Mouse (Mus musculus): ENCODE data around the gene Prdm16.

Prdm16 gene

GRCm38 (mm10) chr4:154334699-154335402, 301.8 kb downstream of the Prdm16 start:
- no peak for DNase-seq (ENCODE audit: low spot score in 2 of 2)

DNA sequence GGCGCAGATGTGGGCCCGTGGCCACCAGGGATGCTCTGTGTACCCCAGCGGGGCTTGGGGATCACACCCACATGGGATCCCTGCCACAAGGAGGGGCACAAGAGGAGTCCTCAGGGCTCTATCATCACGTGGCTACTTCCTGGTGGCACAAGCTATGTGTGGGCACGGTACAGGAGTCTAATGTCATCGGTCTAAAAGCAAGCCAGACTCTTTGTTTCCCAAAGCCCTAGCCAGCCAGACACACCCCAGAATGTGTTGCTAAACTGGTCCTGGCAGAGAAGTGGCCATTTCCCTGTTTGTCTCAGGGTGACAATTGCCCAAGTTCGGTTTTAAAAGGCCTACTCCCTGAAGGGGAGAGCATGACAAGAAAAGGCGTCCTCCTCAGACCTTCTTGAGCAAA, 303.4 kb downstream of the Prdm16 start:
- DNase-seq (ENCODE audit: low spot score in 2 of 2): no peak

GRCm38 (mm10) chr4:154331271-154331670, 305.4 kb downstream of the Prdm16 start:
- no peak for DNase-seq (ENCODE audit: low spot score in 2 of 2)

GRCm38 (mm10) chr4:154330001-154330400, 306.7 kb downstream of the Prdm16 start:
- no peak for DNase-seq (ENCODE audit: low spot score in 2 of 2)

DNA sequence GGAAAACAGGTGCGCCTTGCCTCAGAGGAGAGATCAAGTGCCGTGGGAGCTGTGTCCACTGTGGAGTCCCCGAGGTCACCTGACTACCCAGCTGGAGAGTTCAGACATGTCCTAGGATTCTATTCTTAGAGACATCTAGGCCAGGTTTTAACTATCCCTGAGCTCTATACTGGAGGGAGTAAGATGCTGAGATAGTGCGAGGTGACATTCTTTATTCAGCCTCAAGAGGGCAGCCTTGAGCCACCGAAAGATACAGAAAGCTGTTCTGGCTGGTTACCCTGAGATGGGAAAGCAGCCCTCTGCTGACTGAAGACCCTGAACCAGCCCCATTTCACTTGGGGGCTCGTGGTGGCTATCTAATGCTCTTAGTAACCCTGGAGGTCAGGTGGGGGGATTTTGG, 307.8 kb downstream of the Prdm16 start:
- peak; percentile 25 to 87 for DNase-seq (ENCODE audit: low spot score in 2 of 2)

DNA sequence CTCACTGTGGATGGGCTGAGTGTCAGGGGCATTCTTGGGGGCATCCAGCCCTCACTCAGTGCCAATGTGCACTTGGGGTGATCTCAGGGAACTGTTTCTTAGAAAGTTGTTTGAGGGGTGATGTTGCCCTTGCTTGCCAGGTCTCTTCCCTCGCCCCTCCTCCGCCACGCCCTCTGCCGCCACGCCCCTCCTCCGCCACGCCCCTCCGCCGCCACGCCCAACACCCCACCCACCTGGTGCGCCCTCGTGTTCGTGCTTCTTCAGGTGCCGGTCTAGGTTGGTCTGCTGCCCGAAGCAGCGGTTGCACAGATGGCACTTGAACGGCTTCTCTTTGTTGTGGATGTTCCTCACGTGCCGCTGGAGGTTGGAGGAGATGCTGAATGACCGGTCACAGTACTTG, 308.2 kb downstream of the Prdm16 start:
- DNase-seq (ENCODE audit: low spot score in 2 of 2): no peak

GRCm38 (mm10) chr4:154325410-154325809, 311.3 kb downstream of the Prdm16 start:
- no peak for DNase-seq (ENCODE audit: low spot score in 2 of 2)

- no peak for DNase-seq (ENCODE audit: low spot score in 2 of 2)
These were observed 323.1 kb downstream of the Prdm16 start for GRCm38 (mm10) chr4:154313622-154313967.

DNA sequence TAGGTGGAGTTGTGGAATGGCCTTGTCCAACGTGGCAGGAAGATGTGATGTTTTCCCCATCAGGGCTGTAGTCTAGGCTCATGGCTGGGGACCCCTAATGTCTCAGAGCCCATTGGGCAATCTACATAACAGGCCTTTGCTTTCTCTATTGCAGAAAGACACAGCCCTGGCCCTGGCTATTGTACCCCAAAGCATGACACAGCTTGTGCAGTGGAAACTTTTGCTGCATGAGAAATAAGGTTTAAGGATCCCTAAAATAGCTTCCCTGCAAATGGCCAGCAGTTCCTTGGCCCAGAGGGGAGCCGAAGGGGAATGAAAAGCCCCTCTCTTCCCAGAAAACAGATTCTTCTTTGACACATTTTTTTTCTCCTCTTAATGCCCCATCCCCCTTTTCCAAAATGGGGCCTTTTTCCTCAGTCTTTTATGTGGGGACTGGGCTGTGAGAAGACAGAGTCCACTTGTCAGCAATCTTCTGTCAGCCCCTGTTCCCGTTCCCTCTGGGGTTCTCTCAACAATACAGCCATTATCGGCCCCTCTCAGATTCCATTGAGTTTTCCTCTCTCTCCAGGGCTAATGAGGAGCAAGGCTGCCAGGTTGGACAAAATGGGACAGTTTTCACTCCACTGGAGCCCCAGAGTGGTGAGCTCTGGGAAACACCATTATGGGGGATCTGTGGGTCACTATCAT, 323.6 kb downstream of the Prdm16 start:
- DNase-seq (ENCODE audit: low spot score in 2 of 2): peak; percentile 42 to 54

- DNase-seq (ENCODE audit: low spot score in 2 of 2): no peak
These were observed 324.4 kb downstream of the Prdm16 start for GRCm38 (mm10) chr4:154312143-154312812.

DNA sequence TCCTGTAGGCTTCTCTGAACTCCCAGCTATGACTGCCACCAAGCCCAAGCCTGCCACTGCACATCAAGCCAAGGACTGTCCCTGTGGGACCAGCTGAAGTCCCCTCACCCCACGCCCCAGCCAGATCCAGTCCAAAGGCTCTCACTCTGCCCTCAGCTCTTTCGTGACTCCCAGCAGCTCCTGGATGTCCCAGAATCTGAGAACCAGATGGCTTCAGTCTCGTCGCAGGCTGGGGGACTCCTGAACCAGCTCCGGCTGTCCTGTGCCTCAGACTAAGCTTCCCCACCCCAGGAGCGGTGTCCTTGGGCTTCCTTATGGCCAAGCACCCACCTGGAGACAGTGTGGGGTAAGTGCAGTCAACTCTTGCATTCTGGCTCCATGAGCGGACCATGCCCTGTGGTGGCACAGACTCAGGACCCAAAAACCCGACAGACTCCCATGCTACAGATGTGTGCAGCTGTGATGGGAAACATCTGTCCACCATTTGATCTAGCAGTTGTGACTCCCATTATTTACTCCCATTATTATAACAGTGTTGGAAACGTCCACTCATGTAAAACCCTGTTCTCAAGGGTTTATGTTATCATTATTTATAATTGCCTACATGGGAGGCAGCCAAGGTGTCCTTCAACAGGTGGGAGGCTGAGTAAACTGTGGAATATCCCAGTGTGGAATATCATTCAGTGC, 326.0 kb downstream of the Prdm16 start:
- DNase-seq (ENCODE audit: low spot score in 2 of 2): no peak

GRCm38 (mm10) chr4:154309131-154309530, 327.5 kb downstream of the Prdm16 start:
- DNase-seq (ENCODE audit: low spot score in 2 of 2): no peak

GRCm38 (mm10) chr4:154301466-154301881, 335.2 kb downstream of the Prdm16 start, which contains the start of gene Arhgef16:
Arhgef16 (minus strand) TSS chr4:154301676.
- peak in 1 of 2 experiments; percentile 41 for DNase-seq (ENCODE audit: low spot score in 2 of 2)

DNA sequence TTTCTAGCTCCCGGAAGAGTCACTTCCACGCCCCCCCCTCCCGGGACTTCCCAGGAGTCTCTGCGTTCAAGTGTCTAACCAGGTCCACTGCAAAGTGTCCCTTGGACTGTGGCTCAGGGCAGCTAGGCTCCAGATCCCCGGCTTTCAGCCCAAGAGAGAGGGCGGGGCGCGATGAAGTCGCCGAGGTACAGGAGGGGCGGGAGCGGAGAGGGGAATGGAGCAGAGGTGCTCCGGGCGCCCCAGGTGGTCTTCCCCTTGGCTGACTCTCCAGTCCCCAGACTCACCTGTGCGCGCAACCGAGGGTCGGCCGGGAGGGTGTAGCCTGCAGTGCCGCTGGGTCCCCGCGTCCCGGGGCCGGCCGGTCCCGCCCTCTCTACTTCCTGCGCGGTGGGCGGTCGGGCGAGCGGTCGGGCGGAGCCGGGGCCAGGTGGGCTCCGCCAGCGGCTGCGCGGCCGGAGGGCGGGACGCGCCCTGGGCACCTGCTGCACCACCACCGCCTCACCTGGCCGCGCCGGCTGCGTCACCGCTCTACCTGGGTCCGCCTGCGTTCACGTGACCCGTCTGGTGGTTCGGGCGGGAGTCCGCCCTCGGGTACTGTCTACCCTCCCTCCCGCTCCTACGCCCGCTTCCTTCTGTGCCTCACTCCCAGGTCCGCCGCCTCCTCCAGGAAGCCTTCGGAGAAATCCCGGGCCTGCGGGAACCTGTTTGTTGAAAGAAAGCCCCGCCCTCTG, 337.0 kb downstream of the Prdm16 start:
- DNase-seq (ENCODE audit: low spot score in 2 of 2): no peak

- DNase-seq (ENCODE audit: low spot score in 2 of 2): no peak
These were observed 338.9 kb downstream of the Prdm16 start for GRCm38 (mm10) chr4:154297761-154298160.

DNA sequence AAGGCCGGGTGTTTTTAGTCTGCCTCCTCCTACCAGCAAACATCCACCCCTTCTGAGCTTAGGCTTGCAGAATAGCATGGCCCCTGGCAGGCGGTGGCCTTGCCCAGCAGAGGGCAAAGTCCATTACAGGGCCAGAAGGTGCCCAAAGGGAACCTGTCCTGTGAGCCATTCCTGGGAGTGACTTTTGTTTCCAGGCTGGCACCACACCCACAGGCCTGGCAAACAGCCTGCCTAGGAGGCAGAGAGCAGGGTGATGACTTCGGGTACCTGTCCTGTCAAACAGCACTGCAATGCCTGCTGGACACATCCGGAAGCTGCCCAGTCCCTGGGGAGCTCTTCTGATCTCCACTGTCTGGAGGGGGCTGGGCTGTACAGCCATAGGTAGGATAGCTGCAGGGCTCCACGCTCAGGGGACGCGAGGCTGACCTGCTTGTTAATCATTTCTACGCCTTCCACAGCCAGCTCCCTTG, 342.4 kb downstream of the Prdm16 start:
- no peak for DNase-seq (ENCODE audit: low spot score in 2 of 2)

GRCm38 (mm10) chr4:154293735-154294201, 342.9 kb downstream of the Prdm16 start:
- no peak for DNase-seq (ENCODE audit: low spot score in 2 of 2)

DNA sequence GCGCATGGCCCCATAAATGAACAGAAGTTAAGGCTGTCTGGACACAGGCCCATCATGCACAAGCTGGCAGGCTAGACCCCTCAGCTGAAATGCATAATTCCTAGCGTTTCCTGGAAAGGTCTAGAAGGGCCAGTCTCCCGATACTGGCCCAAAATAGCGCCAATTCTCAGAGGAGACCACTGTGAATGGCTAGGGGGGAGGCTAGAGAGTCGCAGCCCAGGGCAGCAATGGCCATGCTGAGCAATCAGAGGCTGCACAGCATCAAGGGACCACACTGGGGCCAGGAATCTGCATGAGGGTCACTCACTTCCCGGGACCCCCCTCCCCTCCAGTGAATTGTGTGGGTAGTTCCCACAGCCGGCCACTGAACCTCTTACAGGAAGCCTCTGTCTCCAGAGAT, 353.0 kb downstream of the Prdm16 start:
- DNase-seq (ENCODE audit: low spot score in 2 of 2): no peak

GRCm38 (mm10) chr4:154279481-154279880, 357.2 kb downstream of the Prdm16 start:
- DNase-seq (ENCODE audit: low spot score in 2 of 2): no peak

DNA sequence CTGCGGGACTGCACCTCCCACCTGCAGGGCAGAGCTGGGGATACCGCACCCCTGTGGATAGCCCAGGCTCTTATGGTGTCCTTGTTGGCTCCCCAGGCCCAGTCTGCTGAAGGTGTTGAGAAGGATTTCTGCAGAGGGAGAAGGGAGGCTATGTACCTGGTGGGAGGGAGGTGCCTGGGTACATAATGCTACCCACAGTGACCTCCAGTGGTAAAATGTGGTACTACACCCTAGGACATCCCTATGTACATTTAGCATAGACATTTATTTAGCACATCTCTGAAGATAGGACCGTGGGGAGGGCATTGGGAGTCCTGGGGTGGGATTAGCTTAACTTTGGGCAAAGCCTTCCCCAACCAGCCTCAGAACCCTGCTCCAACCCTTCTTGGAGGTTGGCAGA, 363.7 kb downstream of the Prdm16 start:
- DNase-seq (ENCODE audit: low spot score in 2 of 2): peak; percentile 14 to 41

DNA sequence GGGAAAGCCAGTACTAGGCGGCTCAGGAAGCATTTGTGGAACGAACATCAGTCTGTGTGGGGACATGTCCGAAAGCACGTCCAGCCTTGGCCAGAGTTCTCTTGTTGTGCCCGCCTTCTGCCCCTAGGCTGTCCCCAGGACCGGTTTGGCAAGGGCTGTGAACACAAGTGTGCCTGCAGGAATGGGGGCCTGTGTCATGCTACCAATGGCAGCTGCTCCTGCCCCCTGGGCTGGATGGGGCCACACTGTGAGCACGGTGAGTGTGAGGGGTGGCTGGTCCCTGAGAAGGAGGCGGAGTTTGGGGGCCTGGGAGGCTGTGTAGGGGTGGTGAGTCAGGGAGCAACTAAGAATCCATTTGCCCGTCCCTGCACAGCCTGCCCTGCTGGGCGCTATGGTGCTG, 367.2 kb downstream of the Prdm16 start:
- DNase-seq (ENCODE audit: low spot score in 2 of 2): no peak
